Mouse (Mus musculus) embryonic fibroblast, embryonic 13.5 days (primary cell): ENCODE data around the gene Fam98c.

ENCODE experiments used
- CTCF ChIP-seq: IDR thresholded peaks from 2 replicates; pipeline ENCODE4 v1.5.1; 2011; ENCODE audit warnings: mild to moderate bottlenecking, control low read depth, low read length, moderate library complexity, borderline replicate concordance; ENCODE audit not compliant: insufficient read depth
- POLR2A ChIP-seq: IDR thresholded peaks from 2 replicates; pipeline ENCODE4 v1.6.1; 2011; ENCODE audit warnings: low read depth, mild to moderate bottlenecking, control low read depth, low read length, moderate library complexity

DNA sequence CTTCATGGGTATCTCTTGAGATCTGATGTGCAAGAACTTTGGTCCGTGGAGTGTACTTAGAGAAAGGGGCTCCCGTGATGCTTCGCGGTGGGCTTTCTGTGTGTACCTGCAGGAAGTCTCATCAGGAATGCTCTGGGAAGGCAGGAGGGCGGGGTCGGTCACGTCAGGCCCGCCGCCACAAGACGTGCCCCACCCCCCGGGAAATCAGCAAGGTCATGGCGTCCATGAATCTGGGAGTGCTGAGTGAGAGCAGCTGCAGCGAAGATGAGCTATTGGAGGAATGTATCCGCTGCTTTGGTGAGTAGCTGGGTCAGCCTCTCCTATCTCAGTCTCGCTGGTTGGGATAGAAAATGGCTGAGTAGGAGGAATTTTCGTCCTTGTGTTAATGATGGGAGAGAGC lies 18.6 kb downstream of the Fam98c start:
- no peak for TF ChIP-seq CTCF
- TF ChIP-seq POLR2A, result no peak
